Mouse (Mus musculus) cerebellum, adult 11 months (tissue): ENCODE results near the gene Maats1.

Source experiments
- DNase-seq: peaks from one replicate; pipeline ENCODE4 v3.0.0; 2022

Gene Maats1

DNA sequence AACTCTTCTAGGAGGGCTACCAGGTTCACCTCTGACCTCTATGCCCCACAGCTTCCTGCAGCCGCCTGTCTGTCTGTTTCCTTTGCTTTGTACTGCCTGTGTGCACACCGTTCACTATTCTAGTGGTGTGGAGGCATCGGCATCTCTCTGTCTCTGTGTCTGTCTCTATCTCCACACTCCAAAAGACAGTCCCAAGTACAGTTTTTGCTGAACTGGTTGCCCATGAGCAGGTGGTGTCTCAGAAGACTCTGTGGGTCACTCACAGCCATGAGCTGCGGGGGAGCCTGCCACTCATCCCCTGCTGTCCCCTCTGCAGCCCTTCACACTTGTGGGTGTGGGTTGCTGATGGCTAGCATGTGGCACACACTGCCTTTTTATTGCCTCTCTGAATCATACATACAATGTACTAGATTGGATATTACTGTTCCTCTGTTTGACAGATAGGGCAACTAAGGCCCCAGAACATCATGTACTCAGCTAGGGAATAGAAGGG is 28.1 kb upstream of the Maats1 start:
- no peak for DNase-seq

DNA sequence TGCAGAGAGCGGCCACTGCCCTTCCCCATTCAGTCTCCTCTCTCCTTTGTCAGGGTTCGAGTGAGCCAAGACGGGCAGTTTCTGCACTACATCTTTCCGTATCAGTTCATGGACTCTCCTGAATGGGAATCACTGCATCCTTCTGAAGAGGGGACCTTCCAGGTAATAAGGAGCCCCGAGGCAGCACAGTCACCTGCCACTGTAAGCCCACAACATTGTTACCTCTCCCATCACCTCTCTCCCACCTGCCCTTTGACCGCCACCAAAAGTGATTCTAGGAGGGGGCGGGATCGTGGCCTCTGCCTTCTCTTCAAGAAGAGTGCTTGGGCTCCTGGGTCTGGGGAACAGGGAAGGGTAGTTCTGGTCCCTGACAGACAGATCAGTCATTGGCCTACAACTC is 27.5 kb upstream of the Maats1 start:
- no peak for DNase-seq

DNA sequence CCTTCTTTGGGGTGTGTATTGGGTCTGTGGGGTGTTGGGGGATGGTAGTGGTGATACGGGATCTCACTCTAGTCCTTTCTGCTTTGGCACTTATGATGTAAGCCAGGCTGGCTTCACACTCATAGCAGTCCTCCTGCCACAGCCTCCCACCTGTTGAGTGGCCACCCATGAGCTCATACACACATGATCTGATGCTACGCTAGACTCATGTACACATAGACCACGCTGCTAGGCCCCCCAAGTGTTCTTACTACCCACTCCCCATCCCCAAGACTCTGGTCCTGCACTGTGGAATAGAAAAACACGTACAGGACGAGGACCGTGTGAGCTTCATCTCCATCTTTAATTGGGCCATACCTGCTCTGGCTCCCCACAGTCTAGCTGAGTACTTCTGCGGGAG is 27.1 kb upstream of the Maats1 start:
- no peak for DNase-seq

DNA sequence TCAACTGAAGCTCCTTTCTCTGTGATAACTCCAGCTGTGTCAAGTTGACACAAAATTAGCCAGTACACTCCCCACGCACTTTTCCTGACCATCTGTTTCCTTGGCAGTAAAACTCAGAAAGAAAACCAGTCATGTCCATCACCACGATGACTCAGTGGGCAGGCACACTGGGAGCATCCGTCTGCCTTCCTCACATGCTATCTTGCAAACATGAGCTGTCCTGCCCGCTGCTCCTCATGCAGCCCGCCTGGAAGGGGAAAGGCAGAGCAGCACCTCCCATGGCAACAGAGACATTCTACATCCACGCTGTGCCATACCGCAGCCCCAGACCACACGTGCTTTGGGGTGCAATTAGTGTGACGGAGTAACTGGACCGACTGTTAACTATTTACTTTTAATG is 26.4 kb upstream of the Maats1 start:
- DNase-seq: peak; percentile 18

DNA sequence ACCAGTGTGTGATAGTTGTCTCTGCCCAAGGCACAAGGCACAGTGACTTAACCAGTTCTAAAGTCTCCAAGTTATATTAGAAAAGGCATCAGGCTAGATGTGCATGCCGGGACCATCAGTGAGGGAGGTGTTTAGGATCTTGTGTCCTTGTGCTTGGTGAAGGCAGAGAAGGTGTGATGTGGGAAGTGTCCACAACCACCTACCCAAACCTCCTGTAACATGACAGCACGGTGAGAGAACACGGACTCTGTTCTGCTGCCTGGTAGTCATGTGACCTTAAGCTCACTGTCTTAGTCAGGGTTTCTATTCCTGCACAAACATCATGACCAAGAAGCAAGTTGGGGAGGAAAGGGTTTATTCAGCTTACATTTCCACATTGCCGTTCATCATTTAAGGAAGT is 24.3 kb upstream of the Maats1 start:
- no peak for DNase-seq

DNA sequence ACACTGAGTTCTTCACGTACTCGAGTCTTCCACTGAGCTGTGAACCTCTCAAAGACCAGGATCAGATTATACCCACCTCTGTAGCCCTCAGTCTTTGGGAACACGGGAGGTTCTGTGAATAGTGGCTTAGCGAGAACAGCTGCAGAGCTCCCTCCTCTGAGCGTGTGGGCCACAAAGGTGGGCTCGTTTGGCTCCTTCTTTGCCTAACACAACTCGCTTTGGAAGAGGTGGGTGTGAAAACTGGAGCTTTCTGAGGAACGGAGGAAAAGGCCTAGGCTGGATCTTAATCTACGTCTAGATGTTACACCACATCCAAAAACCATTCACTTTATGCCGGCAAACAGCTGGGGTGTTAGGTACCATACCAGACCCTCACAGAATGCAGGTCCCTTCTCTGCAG is 23.4 kb upstream of the Maats1 start:
- DNase-seq: no peak

DNA sequence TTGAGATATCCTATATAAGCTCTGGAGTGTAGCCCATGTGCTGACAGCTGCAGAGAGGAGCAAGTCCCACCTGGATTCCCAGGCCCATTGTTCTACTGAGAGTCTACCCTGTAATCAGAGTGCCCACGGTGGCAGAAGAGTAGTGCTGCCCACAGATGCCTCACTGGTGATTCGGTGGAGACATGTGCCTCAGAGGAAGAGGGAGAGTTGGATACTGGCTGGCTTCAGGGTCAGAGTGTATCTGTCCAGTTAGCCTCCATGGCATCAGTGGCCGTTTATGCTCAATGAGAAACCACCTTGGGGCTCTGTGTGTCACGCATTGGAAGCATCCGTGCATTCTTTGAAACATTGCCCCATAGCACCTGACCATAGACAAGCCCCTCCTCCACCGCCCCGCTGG is 21.7 kb upstream of the Maats1 start:
- DNase-seq: no peak

DNA sequence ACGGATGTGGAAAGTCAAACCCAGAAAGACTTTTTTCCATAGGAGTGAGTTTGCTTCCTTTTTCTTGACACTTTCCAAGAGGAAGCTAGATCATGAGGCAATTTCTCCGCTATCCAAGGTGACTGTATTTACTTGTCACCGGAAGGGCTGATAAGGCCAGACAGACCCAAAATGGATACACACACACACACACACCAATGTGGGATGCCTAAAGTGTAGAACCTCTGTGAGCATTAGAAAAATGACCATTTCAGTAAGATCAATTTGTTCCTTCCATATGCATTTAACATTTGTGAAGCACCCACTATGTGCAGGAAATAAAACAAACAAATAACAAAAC is 21.3 kb upstream of the Maats1 start:
- no peak for DNase-seq

DNA sequence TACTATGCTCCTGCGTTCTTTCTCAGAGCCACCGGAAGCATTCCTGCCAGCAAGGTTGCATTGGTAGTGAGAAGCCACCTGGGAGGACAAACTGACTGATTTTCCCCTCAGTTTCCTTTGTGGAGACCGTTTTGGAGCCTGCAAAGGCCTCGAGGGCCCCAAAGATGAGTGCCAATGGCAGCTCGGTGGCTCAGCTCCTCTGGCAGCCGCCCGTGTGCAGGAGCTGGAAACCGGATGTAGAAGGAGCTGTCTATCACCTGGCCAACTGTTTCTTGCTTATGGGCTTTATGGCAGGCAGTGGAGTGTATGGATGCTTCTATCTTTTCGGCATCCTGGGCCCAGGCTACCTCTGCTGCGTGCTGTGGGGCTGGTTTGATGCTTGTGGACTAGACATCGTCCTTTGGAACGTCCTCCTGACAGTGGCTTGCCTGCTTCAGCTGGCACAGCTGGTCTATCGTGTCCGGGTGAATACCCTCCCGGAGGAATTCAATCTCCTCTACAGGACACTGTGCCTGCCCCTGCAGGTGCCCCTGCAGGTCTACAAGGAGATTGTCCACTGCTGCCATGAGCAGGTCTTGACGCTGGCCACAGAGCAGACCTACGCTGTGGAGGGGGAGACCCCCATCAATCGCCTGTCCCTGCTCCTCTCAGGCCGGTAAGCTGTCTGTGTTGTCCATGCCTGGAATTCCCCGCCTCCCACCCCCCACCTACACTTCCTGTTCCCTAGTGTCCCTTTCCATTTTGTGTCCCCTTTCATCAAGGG is 20.7 kb upstream of the Maats1 start:
- no peak for DNase-seq

DNA sequence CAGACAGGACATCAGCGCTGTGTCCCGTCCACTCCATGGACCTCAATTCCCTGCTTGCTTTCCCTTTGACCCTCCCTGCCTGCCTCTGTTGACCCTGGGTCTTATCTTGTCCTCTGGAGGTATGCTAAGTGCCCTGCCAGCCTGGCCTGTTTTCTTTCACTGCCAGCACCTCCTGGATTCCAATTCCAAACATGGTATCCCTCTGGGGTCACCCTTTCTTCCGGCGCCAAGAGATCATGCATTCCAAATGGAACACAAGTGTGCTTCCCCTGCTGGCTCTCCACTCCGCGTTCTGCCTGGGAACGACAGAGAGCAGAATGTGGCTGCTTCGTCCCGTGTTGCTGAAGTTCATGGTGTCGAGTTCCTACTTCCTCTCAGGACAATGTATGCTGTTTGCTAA is 20.0 kb upstream of the Maats1 start, which contains the start of gene Popdc2:
Gene Popdc2, plus strand, starts transcription at position 277 of the 400 bp plus-strand sequence.
- no peak for DNase-seq

DNA sequence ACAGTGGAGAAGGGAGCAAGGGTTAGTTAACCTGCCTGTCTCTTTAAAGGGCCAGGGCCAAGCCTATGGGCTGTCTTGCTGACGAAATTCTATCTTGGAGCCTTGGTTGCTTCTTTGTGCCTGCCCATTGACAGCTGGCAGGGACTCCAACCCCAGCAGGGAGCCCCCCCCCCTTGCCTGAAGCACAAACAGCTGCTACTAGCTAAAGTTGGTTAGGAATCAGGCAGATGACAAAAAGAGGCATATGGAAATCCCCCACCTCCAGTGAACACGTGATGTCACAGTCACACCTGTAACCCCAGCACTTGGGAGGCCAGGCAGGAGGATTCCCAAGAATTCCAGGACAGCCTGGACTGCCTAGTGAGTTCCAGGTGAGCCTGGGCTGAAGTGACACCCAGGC is 18.4 kb upstream of the Maats1 start:
- DNase-seq: no peak

DNA sequence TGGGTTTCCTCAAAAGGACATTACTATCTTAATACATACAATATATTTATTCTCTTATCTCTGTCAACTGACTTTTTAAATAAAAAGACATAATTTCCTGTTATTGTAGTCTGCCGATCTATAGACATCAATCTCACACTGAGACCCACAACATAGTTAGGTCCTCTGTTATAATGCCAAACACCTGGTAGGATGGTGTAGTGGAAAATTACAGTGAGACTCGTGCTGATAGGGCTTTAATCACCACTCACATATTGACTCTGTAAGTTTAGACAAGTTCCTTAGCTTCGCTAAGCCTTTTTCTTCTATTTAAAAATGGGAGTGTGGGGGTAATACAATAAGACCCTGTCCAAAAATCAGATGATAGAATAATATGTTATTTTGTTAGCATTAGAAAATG is 17.9 kb upstream of the Maats1 start:
- no peak for DNase-seq

DNA sequence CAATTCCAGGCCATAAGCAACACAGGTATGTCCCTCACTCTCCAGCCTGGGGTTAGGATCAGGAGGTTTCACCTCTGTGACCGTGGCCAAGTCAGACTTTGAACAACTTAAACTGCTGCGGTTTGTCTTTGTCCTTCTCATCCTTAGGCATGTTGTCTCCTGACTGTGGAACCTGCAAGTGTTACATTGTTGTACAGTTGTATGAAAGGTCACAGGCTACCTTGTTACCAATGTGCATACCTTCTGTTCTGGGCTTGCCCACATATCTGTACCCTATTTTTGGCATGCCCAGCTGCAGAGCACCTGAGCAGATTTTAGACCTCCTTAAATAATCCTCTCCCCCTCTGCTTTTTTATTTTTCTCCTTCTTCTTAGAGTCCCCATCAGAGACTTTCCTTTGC is 17.3 kb upstream of the Maats1 start:
- no peak for DNase-seq

DNA sequence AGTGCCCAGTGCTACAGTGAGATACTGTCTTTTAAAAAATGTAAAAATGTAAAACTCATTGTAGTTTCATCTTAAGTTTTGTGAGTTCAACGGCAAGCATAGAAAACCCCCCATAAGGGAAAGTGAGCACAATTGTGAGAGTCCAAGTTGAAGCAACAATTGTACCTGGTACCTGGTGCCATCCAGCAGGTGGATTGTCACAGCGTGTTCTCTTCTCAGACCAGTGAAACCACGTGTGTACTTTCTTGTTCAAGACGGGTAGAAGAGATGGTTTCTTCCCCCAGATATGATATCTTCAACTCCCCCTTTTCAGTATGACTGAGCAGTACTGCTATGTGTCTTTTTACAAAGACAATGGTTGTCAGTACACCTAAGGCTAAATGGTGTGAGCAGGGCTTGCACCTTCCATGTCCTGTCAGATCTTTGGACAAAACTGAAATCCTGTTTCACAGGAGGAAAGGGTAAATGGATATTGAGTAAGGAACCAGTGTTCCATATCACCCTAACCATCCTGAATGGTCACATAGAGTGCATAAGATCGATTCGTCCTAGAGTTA is 16.4 kb upstream of the Maats1 start:
- no peak for DNase-seq

DNA sequence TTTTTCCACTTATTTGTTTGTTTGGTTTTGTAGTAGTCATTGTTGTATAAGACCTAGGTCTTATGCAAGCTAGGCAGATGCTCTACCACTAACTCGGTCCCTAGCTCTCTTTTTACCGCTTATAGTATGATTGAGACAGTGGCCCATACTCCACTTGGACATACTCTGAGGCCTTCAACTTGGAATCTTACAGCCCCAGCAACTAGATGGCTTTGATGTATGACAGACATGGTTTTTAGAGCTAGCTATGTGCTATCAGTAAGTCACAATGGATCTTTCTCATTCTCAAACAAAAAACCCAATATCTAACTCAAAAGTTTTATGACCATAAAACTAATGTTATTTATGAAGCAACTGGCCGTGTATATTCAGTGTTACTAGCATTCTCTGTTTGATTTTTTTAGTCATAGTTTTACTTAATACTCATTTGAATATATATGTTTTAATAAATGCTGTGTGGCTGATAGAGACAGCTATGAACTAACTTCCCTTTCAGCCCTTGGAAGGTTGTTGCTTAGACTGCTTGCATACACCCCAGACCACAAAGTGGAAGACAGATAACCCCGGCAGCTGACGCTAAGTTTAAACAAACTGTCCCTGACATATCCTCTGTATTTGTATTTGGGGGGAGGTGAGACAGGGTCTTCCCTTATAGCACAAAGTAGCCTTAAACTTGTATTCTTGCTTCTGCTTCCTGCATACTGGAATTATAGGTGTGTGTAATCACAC is 12.4 kb upstream of the Maats1 start:
- DNase-seq: no peak

DNA sequence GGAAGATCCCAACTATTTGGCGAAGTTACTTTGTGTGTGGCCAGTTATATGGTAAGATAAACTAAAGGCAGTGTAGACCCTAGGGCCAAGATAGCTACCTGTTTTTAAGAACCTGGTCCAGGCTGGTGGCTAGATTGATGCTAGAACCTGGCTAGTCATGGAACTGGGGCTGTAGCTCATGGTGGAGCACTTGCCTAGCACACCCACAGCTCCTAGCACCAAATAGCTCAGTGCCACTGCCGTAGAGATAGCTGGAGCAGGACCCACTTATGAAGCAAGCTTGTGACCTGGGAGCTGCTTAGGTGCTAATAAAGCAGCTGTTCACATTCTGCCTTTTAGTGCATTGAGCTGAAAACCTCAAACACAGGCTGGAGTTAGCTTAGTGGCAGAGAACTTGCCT is 11.7 kb upstream of the Maats1 start:
- no peak for DNase-seq

DNA sequence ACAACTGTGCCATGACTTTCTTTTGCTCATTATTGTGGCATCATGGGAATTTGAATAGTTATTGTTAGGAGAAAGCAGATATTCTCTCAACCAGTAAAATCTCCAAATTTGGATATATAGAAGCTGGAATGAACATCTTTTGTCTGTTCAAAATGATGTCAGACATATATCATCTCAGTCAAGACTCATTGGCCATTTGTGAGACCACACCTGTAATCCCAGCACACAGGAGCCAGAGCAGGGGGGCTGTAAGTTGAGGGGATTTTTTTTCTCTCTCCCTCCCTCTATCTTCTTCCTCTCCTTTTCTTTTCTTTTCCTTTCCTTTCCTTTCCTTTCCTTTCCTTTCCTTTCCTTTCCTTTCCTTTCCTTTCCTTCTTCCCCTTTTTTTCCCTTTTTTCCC is 10.9 kb upstream of the Maats1 start:
- DNase-seq: no peak

DNA sequence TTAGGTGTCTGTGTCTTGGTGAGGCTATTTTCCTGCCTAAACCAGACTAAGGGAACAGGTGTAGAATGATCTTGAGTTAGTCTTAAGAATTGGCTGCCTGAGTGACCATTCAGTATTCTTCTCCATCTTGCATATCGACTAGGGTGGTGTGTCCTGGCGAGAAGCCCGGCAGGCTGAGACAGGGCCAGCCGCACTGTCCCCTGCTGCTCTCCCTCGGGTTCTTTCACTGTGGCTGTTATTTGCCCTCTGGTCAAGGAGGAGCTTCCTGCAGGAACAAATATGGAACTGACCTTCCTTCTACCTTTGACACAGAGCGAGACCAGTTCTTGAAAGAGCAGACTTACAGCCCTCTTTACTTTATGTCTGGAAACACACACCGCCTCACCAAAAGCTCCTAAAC is 10.1 kb upstream of the Maats1 start:
- no peak for DNase-seq

DNA sequence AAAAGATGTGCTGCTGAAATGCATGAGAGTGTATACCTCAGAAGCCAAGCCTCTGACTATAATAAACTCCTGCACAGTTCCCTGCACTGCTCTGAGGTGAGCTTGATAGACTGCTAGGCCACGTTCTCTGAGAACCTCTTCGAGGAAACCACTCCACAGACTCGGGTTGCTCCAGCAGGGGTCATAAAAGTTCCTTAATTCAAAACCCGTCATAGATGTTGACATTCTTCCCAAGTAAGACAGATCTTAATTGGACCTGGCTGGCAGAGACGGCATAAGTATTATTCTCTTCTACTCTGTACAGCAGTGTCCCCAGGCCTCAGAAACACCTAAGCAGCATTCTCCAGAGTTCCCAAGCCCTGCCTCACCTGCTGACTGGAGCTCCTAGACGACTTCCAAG is 9.0 kb upstream of the Maats1 start:
- DNase-seq: no peak

DNA sequence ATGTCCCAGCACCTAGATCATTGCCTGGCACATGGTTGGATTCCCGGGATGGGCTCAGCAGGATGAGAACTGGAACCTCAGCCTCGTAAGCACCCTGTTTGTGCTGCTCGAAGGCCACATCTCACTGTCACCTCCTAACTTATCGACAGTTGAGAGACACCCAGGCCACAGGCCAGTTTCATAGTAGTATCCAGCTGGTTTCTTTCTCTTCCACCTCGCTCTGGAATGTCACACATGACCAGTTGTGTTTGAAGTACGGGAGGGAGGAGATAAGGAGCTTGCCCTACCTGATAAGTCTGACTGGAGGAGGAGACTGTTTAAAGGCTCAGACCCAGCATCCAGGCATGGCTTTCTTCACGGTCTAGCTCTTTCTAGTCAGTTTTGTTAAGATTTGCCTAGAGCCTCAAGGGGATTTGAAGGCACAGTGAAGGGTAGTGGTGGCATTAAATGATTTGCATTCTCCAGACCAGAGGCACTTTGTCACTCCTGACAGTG is 8.5 kb upstream of the Maats1 start:
- DNase-seq: no peak

DNA sequence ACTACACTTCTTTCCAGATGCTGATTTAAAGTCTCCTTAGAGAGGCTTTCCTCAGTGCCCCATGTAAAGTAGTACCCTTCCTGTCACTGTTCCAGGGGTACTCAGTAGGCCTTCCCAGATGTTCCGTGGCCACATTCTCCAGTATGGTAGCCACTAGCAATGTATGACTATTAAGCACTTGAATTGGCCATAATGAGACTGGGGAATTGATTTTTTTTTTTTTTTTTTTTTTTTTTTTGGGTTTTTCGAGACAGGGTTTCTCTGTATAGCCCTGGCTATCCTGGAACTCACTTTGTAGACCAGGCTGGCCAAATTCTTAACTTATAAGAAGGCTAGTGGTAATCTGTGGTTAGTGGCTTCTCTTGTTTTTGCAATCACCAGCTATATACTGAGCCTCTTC is 7.9 kb upstream of the Maats1 start:
- DNase-seq: no peak

DNA sequence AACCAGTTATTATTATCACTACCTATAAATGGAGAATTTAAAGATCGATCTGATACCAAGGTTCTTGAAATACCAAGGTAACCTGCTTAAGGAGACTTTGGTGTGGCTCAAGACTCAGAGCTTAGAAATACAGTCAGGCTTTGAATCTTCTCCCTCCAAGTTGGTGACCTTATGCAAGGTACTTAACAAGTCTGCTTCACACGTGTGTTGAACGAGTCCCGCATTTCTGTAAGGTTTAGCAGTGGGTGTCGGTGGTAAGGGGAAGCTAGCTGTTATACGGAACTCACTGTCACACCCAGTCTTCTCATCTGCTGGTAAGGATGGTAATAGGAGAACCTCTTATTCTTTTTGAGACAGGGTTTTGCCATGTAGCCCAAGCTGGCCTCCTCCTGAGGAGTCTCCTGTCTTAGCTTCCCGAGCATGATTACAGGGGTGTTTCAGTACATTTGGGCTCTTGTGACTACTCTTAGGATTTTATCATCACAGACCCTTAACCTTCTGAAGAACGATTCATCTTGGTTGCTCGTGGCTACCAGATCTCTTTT is 6.3 kb upstream of the Maats1 start:
- DNase-seq: no peak

DNA sequence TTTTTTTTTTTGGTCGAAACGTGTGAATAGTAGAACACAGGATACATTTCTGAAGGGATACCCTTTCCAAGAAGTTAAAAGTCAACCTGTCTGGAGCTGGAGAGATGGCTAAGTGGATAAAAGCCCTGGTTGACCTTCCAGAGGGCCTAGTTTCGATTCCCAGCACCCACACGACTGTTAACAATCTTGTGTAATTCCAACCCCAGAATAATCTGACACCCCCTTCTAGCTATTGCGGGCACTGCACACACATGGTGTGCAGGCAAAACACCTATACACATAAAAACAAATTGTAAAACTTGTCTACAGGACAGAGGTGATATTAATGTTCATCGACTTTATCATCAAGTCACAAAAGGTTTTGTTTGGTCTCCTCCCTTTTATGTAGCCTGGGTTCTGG is 5.6 kb upstream of the Maats1 start:
- DNase-seq: no peak
